Mouse (Mus musculus) olfactory bulb, adult 2 months (tissue): ENCODE data around the gene Ntn1. TPM values are rescaled to one million over a fixed set of nuclear protein-coding genes. Genes with fewer than 3 reads are reported as not detected.

Experiments used
- H3K27ac ChIP-seq: fragments of 200-500 bp; 2 replicates; pipeline ENCODE4 v1.5.1; 2012; ENCODE audit warnings: low read depth, low read length; ENCODE audit not compliant: insufficient read depth
- H3K4me1 ChIP-seq: fragments of 200-500 bp; 2 replicates; pipeline ENCODE4 v1.6.1; 2012; ENCODE audit warnings: low read length; ENCODE audit not compliant: control insufficient read depth, insufficient read depth
- H3K4me3 ChIP-seq: fragments of 200-500 bp; 2 replicates; pipeline ENCODE4 v1.5.1; 2012; ENCODE audit warnings: mild to moderate bottlenecking, low read depth, low read length, moderate library complexity; ENCODE audit not compliant: insufficient read depth
- CTCF ChIP-seq: fragments of 200-500 bp; IDR thresholded peaks from 2 replicates; pipeline ENCODE4 v1.5.1; 2012; ENCODE audit warnings: low read depth, mild to moderate bottlenecking, low read length, moderate library complexity; ENCODE audit not compliant: insufficient read depth
- POLR2A ChIP-seq: fragments of 200-500 bp; IDR thresholded peaks from 2 replicates; pipeline ENCODE4 v1.6.1; 2012; ENCODE audit warnings: mild to moderate bottlenecking, low read depth, low read length, moderate library complexity; ENCODE audit not compliant: insufficient read depth
- WGBS: fragments of 180-500 bp; shearing (Covaris S2); methylation state at CpG from one replicate; pipeline ENCODE4 v1.1.7; 2018; 5-methylcytosine and 5-hydroxymethylcytosine counted together
- polyA plus RNA-seq: library from polyadenylated mRNA; stranded (reverse); fragments of >200 nt; gene quantifications from 2 replicates; pipeline ENCODE4 v1.2.4, GENCODE M21; 2012; ENCODE audit warnings: low replicate concordance; ENCODE audit not compliant: missing spikeins, insufficient read depth, insufficient read length

The Ntn1 gene
- polyA plus RNA-seq, 1 experiment: not detected

DNA sequence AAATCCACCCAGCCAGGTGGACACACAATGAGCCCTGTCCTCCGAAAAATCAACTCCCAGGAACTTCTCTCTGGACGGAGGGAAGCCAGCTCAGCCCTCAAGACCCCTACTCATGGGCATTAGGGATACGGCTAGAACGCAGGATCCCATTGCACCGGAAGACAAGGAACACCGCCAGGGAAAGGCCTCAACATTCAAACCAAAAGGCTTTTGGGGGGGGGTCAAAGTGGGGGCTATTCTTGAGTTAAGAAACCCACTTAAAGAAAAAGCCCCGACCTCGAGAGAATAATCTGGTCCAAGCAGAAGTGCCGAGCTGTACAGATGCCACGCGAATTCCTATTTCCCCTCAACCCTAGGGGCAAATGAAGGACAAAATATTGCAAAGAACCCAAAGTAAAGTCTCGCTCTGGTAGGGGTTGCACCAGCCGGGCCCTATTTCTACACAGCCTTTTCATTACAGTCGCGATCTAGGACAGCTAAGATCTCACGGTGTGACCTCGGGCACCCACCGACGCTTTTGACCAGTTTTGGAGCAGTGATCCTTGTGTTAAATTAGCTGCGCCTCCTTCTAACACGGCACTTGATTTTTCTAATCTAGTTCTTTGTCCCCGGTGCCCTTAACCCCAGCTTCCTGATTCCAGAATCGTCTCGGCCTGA, 1.6 kb downstream of the Ntn1 start:
- TF ChIP-seq POLR2A: no peak
- TF ChIP-seq CTCF: no peak
- Histone ChIP-seq H3K27ac (no peak overlapping the region), H3K4me1 (peaks cover 6% of the 10 kb centered on the region; the same call in 1 of the 2 replicates), H3K4me3 (peak overlapping the region; percentile 31)
- WGBS: 40% methylated on average over 24 of the region's 24 CpGs

- TF ChIP-seq CTCF (no peak), POLR2A (no peak)
- H3K4me1 ChIP-seq: peaks cover 6% of the 10 kb centered on the region; the same call in 1 of the 2 replicates
- 94% methylated on average over 5 of the region's 5 CpGs for WGBS
Observed at GRCm38 (mm10) chr11:68395546-68395945, 5.1 kb downstream of the Ntn1 start.

DNA sequence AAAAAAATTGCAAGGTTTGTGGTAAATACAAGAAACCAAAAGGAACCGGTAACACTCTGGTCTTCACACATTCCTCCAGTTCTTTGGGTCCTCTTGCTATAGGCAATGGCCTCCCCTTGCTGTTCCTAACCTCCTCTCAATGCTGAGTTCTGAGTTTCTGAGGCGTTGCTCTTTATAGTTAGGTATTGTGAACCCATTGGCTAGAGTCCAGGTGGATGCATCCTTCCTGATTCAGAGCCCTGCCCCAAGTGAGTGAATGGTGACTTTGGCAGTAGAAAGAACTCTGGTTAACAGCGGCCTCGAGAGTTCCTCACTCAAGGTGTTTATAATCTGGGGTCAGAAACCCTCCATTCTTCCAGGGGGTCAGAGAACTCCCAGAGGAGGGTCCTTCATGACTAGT, 5.9 kb downstream of the Ntn1 start:
- Histone ChIP-seq H3K27ac (no peak overlapping the region), H3K4me3 (no peak overlapping the region), H3K4me1 (peaks cover 4% of the 10 kb centered on the region)
- TF ChIP-seq POLR2A (no peak), CTCF (no peak)
- 89% methylated on average over 4 of the region's 4 CpGs for WGBS

More at GRCm38 (mm10) chr11:68395546-68395945, 5.1 kb downstream of the Ntn1 start:
- no peak overlapping the region for H3K4me3 ChIP-seq
- H3K27ac ChIP-seq: no peak overlapping the region

DNA sequence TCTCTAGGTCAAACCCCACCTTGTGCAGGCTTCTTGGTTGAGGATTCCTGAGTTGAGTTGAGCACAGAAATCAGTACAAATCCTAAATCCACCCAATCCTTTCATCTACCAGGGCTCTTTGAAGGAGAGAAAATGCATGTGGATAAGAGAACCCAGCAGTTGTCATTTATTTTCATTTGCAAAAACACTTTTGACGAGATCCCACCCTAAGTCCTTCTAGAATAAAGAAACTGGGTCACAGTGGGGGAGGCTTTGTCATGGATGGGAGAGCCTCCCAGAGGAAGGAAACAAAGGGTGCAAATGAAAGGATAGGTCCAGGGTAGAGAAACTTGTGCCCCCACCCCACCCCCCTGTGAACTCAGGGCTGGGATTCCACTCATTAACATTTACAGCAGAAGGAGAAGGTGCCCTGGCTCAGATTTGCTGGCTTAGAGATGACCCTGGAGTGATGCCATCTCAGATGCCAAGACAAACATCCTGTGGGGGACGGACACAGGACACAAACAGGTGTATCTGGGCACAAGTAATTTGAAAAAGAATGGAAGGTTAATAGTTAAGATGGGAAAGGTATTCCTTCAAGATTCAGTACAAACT, 6.6 kb downstream of the Ntn1 start:
- 70% methylated on average over 2 of the region's 2 CpGs for WGBS
- TF ChIP-seq CTCF: no peak
- TF ChIP-seq POLR2A: no peak
- no peak overlapping the region for H3K4me3 ChIP-seq
- H3K27ac ChIP-seq: no peak overlapping the region
- peaks cover 2% of the 10 kb centered on the region; the same call in 1 of the 2 replicates for H3K4me1 ChIP-seq

GRCm38 (mm10) chr11:68390381-68391287, 10.0 kb downstream of the Ntn1 start:
- peaks cover 10% of the 10 kb centered on the region for H3K4me1 ChIP-seq
- WGBS: 58% methylated on average over 19 of the region's 19 CpGs

DNA sequence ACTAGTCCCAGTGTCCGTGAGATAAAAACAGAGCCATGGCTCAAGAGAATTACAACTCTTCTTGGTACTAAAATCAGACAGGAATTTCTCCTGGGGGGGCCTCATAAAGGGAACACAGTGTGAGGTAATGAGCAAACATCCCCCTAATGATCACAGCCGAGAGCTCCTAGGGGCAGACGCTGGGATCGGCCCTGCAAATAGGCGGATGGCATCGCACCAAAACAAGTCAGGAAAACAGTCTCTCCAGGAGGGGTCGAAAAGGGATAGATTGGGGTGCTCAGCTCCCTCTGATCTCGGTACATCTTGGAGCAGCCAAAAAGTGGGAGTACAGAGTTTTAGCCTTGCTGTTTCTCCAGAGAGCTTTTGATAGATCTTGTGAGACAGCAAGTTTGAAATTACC, 11.0 kb downstream of the Ntn1 start:
- WGBS: 19% methylated on average over 8 of the region's 8 CpGs
- peaks cover 20% of the 10 kb centered on the region for H3K4me1 ChIP-seq
- H3K4me3 ChIP-seq: no peak overlapping the region
- H3K27ac ChIP-seq: no peak overlapping the region
- TF ChIP-seq CTCF: no peak

More at GRCm38 (mm10) chr11:68390381-68391287, 10.0 kb downstream of the Ntn1 start:
- H3K27ac ChIP-seq: no peak overlapping the region
- H3K4me3 ChIP-seq: no peak overlapping the region
- no peak for TF ChIP-seq CTCF
- TF ChIP-seq POLR2A: no peak

GRCm38 (mm10) chr11:68388655-68389015, 12.0 kb downstream of the Ntn1 start:
- TF ChIP-seq POLR2A: no peak
- TF ChIP-seq CTCF: no peak
- no peak overlapping the region for H3K4me3 ChIP-seq
- 91% methylated on average over 1 of the region's 1 CpGs for WGBS
- H3K4me1 ChIP-seq: peaks cover 23% of the 10 kb centered on the region
- no peak overlapping the region for H3K27ac ChIP-seq

- Histone ChIP-seq H3K4me1 (peaks cover 23% of the 10 kb centered on the region), H3K27ac (no peak overlapping the region), H3K4me3 (no peak overlapping the region)
- no peak for TF ChIP-seq CTCF
- TF ChIP-seq POLR2A: no peak
- WGBS: 89% methylated on average over 11 of the region's 11 CpGs
Observed at GRCm38 (mm10) chr11:68387971-68388654, 12.5 kb downstream of the Ntn1 start.

- WGBS: 80% methylated on average over 4 of the region's 4 CpGs
- no peak overlapping the region for H3K27ac ChIP-seq
- peak overlapping the region; percentile 43; the same call in 1 of the 2 replicates for H3K4me3 ChIP-seq
- peaks cover 23% of the 10 kb centered on the region for H3K4me1 ChIP-seq
- TF ChIP-seq CTCF: no peak
- no peak for TF ChIP-seq POLR2A
Observed at GRCm38 (mm10) chr11:68387441-68387760, 13.2 kb downstream of the Ntn1 start.
